Mouse (Mus musculus): ENCODE measurements around the gene 4632433K11Rik. TPM values are rescaled to one million over a fixed set of nuclear protein-coding genes. Genes with fewer than 3 reads are reported as not detected.
"Not testable (repeated sequence)": the region's sequence is repeated elsewhere in the genome, so short reads cannot be mapped to it uniquely, and the experiment has no call there.

Gene 4632433K11Rik
- total RNA-seq, 2 experiments from 2014 or later = not detected

- intact Hi-C loops (cut with DNase I; ENCODE audit: low total_unique reads) = loop anchor here (5.0 kb wide), 1 partner anchor 35 kb away; the partner anchor contains the start of gene Zfp580
- peak; percentile 41 for DNase-seq
Measured at GRCm38 (mm10) chr7:5017352-5017751, 16.6 kb upstream of the 4632433K11Rik start.

GRCm38 (mm10) chr7:5017931-5018330, 16.0 kb upstream of the 4632433K11Rik start:
- intact Hi-C loops (cut with DNase I; ENCODE audit: low total_unique reads) = loop anchor here (5.0 kb wide), 1 partner anchor 34 kb away; the partner anchor contains the start of gene Zfp580
- no peak for DNase-seq

DNA sequence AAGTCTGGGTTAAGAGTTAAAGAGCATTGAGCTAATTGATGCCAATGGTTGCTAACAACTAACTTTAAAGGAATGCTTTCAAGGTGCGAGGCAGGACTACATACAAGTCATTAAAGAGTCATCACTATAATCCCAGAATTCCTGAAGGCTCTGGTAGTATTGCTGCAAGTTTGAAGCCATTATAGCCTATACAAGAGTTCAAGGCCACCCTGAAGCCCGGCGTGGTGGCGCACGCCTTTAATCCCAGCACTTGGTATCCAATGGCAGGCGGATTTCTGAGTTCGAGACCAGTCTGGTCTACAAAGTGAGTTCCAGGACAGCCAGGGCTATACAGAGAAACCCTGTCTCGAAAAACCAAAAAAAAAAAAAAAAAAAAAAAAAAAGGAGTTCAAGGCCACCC, 14.3 kb upstream of the 4632433K11Rik start:
- intact Hi-C loops (cut with DNase I; ENCODE audit: low total_unique reads) = loop anchor here (5.0 kb wide), 1 partner anchor 33 kb away; the partner anchor contains the start of gene Zfp580
- not testable (repeated sequence) for DNase-seq

DNA sequence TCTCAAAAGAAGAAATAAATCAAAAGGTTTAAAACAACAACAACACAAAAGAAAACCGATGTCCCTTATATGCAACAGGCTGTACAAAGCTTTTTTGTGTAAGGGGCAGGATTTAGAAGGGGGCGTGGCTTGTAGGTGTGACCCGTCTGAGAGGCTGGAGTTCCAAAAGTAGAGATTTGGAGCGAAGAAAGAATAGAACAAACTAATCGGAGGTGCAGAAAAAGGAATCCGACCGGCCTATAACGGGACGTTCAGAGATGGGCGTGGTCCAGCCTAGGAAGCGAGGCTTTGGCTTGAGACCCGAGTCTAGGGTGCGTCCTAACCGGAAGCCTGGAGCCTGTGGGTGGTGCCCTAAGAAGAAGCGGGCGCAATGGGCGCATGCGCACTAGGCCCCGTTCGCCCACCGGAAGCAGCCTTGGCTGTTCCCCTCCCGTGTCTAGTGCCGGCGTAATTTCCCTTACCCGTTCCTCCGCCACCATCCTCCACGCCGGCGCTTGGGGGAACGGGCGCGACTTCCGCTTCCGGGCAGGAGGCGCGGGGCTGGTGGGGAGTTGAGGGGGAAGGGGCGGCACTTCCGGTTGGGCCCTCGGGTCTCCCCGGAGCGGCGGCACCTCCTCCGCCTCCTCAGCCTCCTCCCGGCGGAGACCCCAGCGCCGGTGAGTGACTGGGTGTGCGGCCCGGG, 13.8 kb upstream of the 4632433K11Rik start, which contains the start of the genes Zfp865 and Ccdc106:
Zfp865 (plus strand) TSS at position 377 of the 682 bp plus-strand sequence.
Ccdc106 (plus strand) TSS at position 554 of the 682 bp plus-strand sequence.
- intact Hi-C loops (cut with DNase I; ENCODE audit: low total_unique reads) = loop anchor here (5.0 kb wide), 1 partner anchor 32 kb away; the partner anchor contains the start of gene Zfp580

DNA sequence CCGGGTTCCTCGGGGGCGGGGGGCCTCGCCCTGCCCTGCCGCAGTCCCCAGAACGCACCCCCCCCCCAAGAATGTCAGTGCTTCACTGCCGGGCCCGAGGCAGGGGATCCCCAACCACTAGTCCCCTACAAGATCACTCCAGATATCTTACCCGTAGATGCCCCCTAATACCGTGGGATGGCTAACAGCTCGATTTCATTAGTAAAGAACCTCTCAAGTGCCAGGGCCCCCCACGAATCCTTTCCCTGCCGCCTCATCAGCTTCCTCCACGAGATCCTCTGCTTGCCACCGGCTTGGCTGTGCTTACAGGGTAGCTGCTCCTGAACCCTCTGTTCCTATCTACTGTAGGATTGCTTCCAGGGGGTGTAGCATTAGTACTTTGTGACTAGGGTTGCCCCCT, 13.2 kb upstream of the 4632433K11Rik start:
- intact Hi-C loops (cut with DNase I; ENCODE audit: low total_unique reads) = no loop called here
- DNase-seq = no peak

More for the DNA sequence above, 13.8 kb upstream of the 4632433K11Rik start, which contains the start of the genes Zfp865 and Ccdc106:
- DNase-seq = peak; percentile 99

GRCm38 (mm10) chr7:5021197-5021596, 12.7 kb upstream of the 4632433K11Rik start:
- intact Hi-C loops (cut with DNase I; ENCODE audit: low total_unique reads) = no loop called here
- DNase-seq = no peak

GRCm38 (mm10) chr7:5029543-5029942, 4.4 kb upstream of the 4632433K11Rik start:
- intact Hi-C loops (cut with DNase I; ENCODE audit: low total_unique reads) = no loop called here
- DNase-seq = no peak

GRCm38 (mm10) chr7:5029946-5030345, 4.0 kb upstream of the 4632433K11Rik start:
- intact Hi-C loops (cut with DNase I; ENCODE audit: low total_unique reads) = no loop called here

GRCm38 (mm10) chr7:5030554-5031275, 3.2 kb upstream of the 4632433K11Rik start:
- intact Hi-C loops (cut with DNase I; ENCODE audit: low total_unique reads) = no loop called here
- DNase-seq = no peak

More at GRCm38 (mm10) chr7:5029946-5030345, 4.0 kb upstream of the 4632433K11Rik start:
- DNase-seq = no peak

GRCm38 (mm10) chr7:5031496-5031895, 2.4 kb upstream of the 4632433K11Rik start:
- intact Hi-C loops (cut with DNase I; ENCODE audit: low total_unique reads) = no loop called here
- no peak for DNase-seq

GRCm38 (mm10) chr7:5035628-5036027, 1.7 kb downstream of the 4632433K11Rik start:
- no peak for DNase-seq
- intact Hi-C loops (cut with DNase I; ENCODE audit: low total_unique reads) = no loop called here

DNA sequence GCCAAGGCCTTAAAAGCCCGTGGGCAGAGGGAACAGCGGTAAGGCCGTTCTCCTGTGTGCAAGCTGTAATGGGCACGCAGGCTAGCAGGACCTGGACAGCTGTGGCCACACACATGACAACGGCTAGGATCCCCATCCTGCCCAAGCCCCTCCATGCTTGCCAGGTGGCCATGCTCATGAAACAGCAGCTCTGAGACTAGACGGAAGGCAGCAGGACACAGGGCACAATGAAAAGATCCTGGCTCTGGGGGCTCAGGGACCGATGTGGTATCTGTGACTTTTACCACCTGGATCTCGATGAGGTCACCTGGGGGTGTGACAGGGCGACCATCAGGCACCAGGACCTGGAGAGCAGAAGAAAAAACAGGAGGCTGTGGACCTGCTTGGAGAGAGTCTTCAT, 2.2 kb downstream of the 4632433K11Rik start:
- DNase-seq = no peak
- intact Hi-C loops (cut with DNase I; ENCODE audit: low total_unique reads) = no loop called here

- intact Hi-C loops (cut with DNase I; ENCODE audit: low total_unique reads) = no loop called here
Measured at GRCm38 (mm10) chr7:5037026-5037425, 3.1 kb downstream of the 4632433K11Rik start.

GRCm38 (mm10) chr7:5037467-5037866, 3.5 kb downstream of the 4632433K11Rik start:
- intact Hi-C loops (cut with DNase I; ENCODE audit: low total_unique reads) = no loop called here
- no peak for DNase-seq

More at GRCm38 (mm10) chr7:5037026-5037425, 3.1 kb downstream of the 4632433K11Rik start:
- no peak for DNase-seq

- DNase-seq = peak; percentile 94
- intact Hi-C loops (cut with DNase I; ENCODE audit: low total_unique reads) = no loop called here
Measured at GRCm38 (mm10) chr7:5038109-5038732, 4.3 kb downstream of the 4632433K11Rik start, which contains the start of gene Zfp784. Gene Zfp784 (minus strand): TSS chr7:5038446.

DNA sequence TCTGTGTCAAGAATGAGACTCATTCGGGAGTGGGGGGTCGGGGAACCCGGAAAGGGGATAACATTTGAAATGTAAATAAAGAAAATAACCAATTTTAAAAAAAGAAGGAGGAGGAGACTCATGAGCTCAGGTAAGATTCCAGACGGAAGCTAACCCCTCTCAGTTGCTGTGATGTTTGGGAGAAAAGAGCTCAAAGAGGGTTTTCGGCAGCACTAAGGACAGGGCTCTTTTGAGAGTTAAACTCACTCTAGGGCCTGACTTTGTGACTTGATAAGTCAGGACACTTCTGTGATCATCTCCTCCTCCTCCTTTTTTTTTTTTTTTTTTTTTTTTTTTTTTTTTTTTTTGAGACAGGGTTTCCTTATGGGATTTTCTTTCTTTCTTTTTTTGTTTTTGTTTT, 5.0 kb downstream of the 4632433K11Rik start:
- no peak for DNase-seq
- intact Hi-C loops (cut with DNase I; ENCODE audit: low total_unique reads) = no loop called here

DNA sequence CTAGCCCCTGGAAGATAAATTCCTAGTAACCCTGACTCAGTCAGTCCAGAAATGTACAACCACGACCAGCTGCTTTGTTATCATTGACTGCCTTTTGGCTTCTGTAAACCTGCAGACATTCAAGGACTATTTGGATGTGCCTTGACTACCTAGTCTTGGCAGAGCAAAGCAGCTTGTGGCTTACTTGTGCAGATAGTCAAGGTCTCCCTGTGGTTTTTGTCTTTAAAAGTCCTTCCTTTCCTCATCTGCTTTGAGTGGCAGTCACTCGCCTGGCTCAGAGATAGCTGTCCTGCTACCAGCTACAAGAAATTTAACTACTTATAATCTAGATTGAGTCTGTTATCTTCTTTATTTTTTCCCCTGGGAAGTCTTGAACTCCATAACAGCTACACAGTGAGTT, 11.1 kb downstream of the 4632433K11Rik start:
- DNase-seq = no peak
- intact Hi-C loops (cut with DNase I; ENCODE audit: low total_unique reads) = no loop called here

DNA sequence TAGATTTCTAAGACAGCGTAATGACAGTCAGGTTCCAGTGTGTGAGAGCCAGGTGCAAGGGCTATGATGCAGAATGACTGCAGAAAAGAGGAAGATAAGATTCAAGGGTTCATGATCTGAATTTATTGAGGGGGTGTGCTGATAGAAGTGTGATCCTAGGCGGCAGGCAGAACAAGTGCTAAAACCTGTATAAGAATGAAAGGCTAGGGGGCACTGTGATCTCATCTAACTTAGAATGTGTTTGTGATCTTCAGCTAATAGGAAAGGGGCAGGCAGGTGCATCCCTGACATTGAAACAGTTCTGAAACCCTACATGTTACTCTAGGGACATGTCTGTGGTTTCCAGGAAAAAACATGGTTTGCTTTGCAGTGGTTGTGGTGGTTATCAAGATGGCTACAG, 12.2 kb downstream of the 4632433K11Rik start:
- no peak for DNase-seq
- intact Hi-C loops (cut with DNase I; ENCODE audit: low total_unique reads) = loop anchor here (2.0 kb wide), 1 partner anchor 103 kb away; no protein-coding TSS in a partner anchor

GRCm38 (mm10) chr7:5047313-5047712, 13.4 kb downstream of the 4632433K11Rik start:
- intact Hi-C loops (cut with DNase I; ENCODE audit: low total_unique reads) = loop anchor here (2.0 kb wide), 1 partner anchor 105 kb away; no protein-coding TSS in a partner anchor
- DNase-seq = no peak
